Mouse (Mus musculus) kidney, postnatal 0 days (tissue): ENCODE results near the gene Fgfr2. TPM values are rescaled to one million over a fixed set of nuclear protein-coding genes. Genes with fewer than 3 reads are reported as not detected.

Experiments used
- ATAC-seq: fragments of 200-750 bp; cut with Nextera tagmentation; replicated peaks from 2 replicates; pipeline ENCODE4 v1.8.0; 2017; ENCODE audit warnings: low read depth, moderate number of reproducible peaks, moderate TSS enrichment, moderate library complexity; ENCODE audit not compliant: low FRiP score
- DNase-seq: peaks from one replicate; pipeline ENCODE4 v3.0.0-alpha.2; 2016; ENCODE audit warnings: low spot score
- H3K27ac ChIP-seq: fragments of 300-500 bp; sonication (generic); 2 replicates; pipeline ENCODE4 v1.5.1; 2014; ENCODE audit warnings: mild to moderate bottlenecking
- H3K27me3 ChIP-seq: fragments of 300-500 bp; sonication (generic); 2 replicates; pipeline ENCODE4 v1.6.1; 2014; ENCODE audit warnings: low read length, mixed read lengths; ENCODE audit not compliant: insufficient read depth
- H3K36me3 ChIP-seq: fragments of 300-500 bp; sonication (generic); 2 replicates; pipeline ENCODE4 v1.6.1; 2014; ENCODE audit warnings: low read length, mixed read lengths; ENCODE audit not compliant: insufficient read depth
- H3K4me1 ChIP-seq: fragments of 300-500 bp; sonication (generic); replicated peaks from 2 replicates; pipeline ENCODE4 v1.6.1; 2014; ENCODE audit warnings: antibody characterized with exemption, low read length, mixed read lengths; ENCODE audit not compliant: insufficient read depth
- H3K4me2 ChIP-seq: fragments of 300-500 bp; sonication (generic); 2 replicates; pipeline ENCODE4 v1.6.1; 2014; ENCODE audit warnings: mild to moderate bottlenecking, low read length, moderate library complexity, mixed read lengths
- H3K4me3 ChIP-seq: fragments of 300-500 bp; sonication (generic); replicated peaks from 2 replicates; pipeline ENCODE4 v1.5.1; 2014; ENCODE audit warnings: low read depth, low read length
- H3K9ac ChIP-seq: fragments of 300-500 bp; sonication (generic); 2 replicates; pipeline ENCODE4 v1.6.1; 2014; ENCODE audit warnings: low read depth, low read length
- H3K9me3 ChIP-seq: fragments of 300-500 bp; sonication (generic); replicated peaks from 2 replicates; pipeline ENCODE4 v1.6.1; 2016; ENCODE audit warnings: low read length, inconsistent platforms, mixed read lengths
- CTCF ChIP-seq: IDR thresholded peaks from 2 replicates; pipeline ENCODE4 v1.5.1; 2016; ENCODE audit warnings: antibody characterized with exemption, low read depth, mild to moderate bottlenecking, moderate library complexity
- WGBS: fragments of 180-500 bp; shearing (Covaris S2); extraction: QIAGEN DNeasy Blood & Tissue Kit; methylation state at CpG from one replicate; pipeline ENCODE4 v1.1.7; 2014; 5-methylcytosine and 5-hydroxymethylcytosine counted together
- polyA plus RNA-seq: library from polyadenylated mRNA; unstranded; fragments of >200 nt; fragmentation: Nextera tagmentation; extraction: Ambion mirVana; gene quantifications from 2 replicates; pipeline ENCODE4 v1.2.1, GENCODE M21; 2015

Gene Fgfr2
- polyA plus RNA-seq, 1 experiment from 2014 or later = 79.8 TPM

DNA sequence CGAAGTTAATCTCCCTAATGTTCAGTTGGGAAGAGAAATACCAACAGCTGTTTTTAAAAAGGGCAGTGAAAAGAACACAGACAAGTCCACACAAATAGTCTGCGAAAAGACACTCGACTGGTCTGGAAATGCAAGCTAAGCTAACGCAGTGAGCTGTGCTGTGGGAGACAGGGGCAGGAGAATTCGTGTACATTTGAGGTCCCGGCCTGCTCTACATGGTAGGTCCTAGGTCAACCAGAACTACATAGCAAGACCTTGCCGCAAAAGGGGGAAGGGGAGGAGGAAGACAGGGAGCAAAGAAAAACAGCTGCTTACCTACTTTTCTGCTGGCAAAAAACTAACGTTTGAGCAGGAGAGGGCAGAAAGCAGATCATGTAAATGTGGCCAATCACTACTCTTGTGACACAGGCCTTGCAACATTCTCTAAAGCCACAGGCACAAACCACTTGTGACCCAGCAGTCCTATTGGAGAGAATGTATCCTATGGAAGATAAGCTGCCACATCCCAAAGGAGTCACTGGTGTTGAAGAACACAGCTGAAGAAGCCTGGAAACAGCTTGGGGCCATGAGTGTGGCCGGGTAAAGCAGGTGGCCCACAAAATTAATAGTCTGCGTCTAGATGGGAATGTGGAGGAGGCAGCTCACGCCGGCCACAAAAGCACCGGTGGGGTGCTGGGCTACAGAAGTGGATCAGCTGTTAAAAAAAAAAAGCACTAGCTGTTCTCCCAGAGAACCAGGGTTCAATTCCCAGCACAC is 396.9 kb downstream of the Fgfr2 start:
- H3K36me3 ChIP-seq = no peaks in the 10 kb centered on the region
- peak overlapping the region; percentile 42; the same call in 1 of the 2 replicates for H3K27ac ChIP-seq
- DNase-seq (no peak), ATAC-seq (no peak)
- no peaks in the 10 kb centered on the region for H3K27me3 ChIP-seq
- no peak overlapping the region for H3K4me2 ChIP-seq
- WGBS = 33% methylated on average over 13 of the region's 13 CpGs
- no peaks in the 10 kb centered on the region for H3K9me3 ChIP-seq
- no peak overlapping the region for H3K9ac ChIP-seq
- TF ChIP-seq CTCF = no peak
- no peak overlapping the region for H3K4me3 ChIP-seq
- H3K4me1 ChIP-seq = peaks cover 20% of the 10 kb centered on the region; the same call in 1 of the 2 replicates

DNA sequence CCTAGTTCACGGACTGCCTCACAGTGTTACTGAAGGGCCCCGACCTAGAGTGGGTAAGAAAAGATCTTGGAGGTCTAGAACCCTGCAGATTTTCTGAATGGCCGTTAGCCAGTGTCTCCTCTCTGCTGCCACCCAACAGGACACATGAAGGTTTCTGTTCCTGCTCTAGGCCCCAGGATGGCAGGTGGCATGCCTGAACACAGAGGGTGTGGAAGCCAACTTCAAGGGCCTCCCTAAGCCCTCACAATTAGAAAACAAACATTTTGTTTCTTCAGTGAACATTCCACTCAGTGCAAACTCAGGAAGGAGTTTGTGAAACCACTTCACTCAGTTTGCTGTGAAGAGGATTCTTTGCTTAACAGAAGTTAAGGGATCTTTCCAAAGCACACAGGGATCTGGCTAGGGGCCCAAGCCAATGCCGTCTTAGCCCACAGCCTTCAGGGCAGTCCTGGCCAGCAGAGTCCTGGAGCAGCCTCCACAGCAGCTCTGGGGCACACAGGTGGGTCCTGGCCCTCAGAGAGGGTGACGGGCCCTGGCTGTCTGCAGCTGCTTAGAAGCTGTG is 398.6 kb downstream of the Fgfr2 start:
- 88% methylated on average over 5 of the region's 5 CpGs for WGBS
- no peak for TF ChIP-seq CTCF
- Histone ChIP-seq H3K4me3 (no peak overlapping the region), H3K4me2 (no peak overlapping the region), H3K4me1 (peaks cover 26% of the 10 kb centered on the region; the same call in 1 of the 2 replicates), H3K27me3 (no peaks in the 10 kb centered on the region), H3K27ac (peak overlapping the region; percentile 58; the same call in 1 of the 2 replicates), H3K9me3 (no peaks in the 10 kb centered on the region), H3K36me3 (no peaks in the 10 kb centered on the region), H3K9ac (no peak overlapping the region)
- no peak for DNase-seq
- ATAC-seq = no peak

DNA sequence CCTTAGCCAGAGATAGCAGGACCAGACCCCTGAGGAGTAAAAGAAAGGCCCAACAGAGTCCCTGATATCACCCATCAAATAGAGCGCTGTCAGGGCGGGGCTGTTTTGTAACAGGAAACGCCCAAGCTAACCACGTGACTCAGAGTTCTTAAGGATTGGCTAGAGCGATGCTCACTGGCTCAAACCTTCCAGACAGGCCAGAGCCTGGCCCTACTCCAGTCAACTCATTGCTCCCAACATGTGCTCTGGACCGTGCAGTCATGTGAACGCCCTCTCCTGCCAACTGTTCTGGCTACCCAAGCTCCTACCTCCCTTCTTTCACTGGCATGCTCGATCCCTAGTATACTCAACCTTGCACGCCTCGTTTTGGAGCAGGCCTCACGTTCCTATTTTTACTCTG is 399.2 kb downstream of the Fgfr2 start:
- Histone ChIP-seq H3K4me2 (no peak overlapping the region), H3K9me3 (no peaks in the 10 kb centered on the region), H3K27me3 (no peaks in the 10 kb centered on the region), H3K36me3 (no peaks in the 10 kb centered on the region), H3K4me3 (no peak overlapping the region), H3K27ac (peak overlapping the region; percentile 58; the same call in 1 of the 2 replicates), H3K9ac (no peak overlapping the region), H3K4me1 (peaks cover 26% of the 10 kb centered on the region; the same call in 1 of the 2 replicates)
- 70% methylated on average over 11 of the region's 11 CpGs for WGBS
- peak; percentile 92 for ATAC-seq
- TF ChIP-seq CTCF = no peak
- DNase-seq = peak; percentile 51

DNA sequence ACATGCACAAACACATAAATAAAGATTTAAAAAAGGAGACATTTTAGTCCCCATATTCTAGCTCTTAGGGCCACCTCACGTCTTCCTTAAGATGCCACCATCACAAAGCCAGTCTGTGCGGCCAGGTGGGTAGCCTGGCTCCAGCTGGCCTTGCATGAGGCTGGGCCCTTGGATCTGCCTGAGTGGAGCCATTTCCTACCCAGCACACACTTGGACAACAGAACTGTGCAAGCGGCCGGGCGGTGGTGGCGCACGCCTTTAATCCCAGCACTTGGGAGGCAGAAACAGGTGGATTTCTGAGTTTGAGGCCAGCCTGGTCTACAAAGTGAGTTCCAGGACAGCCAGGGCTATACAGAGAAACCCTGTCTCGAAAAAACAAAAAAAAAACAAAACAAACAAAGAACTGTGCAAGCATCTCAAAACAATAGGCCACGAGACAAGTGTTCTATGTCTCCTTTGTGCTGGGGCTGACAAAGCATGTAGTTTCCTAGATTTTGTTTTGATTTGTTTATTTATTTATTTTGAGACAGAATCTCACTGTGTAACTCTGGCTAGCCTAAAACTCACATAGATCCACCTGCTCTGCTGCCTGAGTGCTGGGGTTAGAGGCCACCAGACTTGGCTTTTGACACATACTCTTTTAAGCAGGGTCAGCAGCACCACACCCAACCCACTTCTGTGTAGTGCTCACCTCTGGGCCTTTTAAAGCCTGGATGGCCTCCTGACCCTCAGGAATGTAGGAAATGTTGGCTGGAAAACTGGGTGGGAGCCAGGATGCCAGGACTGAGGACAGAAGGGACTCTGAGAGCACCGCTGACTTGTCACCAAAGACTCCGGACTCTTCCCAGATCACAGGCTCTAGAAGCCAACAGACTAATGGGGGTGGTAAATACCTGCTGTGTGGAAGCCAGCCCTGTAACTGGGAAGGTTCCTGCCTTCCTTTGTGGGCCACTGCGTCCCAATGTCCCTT is 400.5 kb downstream of the Fgfr2 start:
- no peak for DNase-seq
- Histone ChIP-seq H3K27me3 (no peaks in the 10 kb centered on the region), H3K9ac (no peak overlapping the region), H3K36me3 (no peaks in the 10 kb centered on the region), H3K4me3 (no peak overlapping the region), H3K9me3 (no peaks in the 10 kb centered on the region), H3K4me2 (no peak overlapping the region), H3K27ac (peak overlapping the region; percentile 42; the same call in 1 of the 2 replicates), H3K4me1 (peaks cover 26% of the 10 kb centered on the region; the same call in 1 of the 2 replicates)
- no peak for TF ChIP-seq CTCF
- ATAC-seq = no peak
- WGBS = 85% methylated on average over 12 of the region's 12 CpGs

DNA sequence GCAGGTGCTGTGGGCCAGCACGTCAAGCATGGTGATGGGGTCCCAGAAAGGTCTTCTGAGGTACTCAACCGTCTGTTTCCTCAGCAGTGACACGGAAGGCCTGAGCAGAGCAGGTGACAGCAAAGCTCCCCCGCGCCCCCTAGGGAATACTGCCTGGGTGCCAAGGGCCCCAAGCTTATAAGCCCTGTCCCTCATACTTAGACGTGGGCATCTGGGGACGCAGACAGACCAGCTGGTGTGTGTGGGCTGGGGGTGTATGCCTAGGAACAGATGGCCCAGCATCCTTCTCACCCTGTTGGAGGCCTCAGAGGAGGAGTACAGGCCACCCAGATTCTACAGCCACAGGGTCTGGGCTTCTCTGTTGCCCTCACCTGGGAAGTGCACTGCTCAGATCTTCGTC is 402.6 kb downstream of the Fgfr2 start:
- H3K36me3 ChIP-seq = no peaks in the 10 kb centered on the region
- H3K9ac ChIP-seq = no peak overlapping the region
- 67% methylated on average over 8 of the region's 8 CpGs for WGBS
- H3K27ac ChIP-seq = no peak overlapping the region
- peaks cover 22% of the 10 kb centered on the region; the same call in 1 of the 2 replicates for H3K4me1 ChIP-seq
- H3K9me3 ChIP-seq = no peaks in the 10 kb centered on the region
- H3K4me3 ChIP-seq = no peak overlapping the region
- H3K27me3 ChIP-seq = no peaks in the 10 kb centered on the region
- H3K4me2 ChIP-seq = no peak overlapping the region
- TF ChIP-seq CTCF = no peak
- DNase-seq = no peak
- ATAC-seq = no peak

DNA sequence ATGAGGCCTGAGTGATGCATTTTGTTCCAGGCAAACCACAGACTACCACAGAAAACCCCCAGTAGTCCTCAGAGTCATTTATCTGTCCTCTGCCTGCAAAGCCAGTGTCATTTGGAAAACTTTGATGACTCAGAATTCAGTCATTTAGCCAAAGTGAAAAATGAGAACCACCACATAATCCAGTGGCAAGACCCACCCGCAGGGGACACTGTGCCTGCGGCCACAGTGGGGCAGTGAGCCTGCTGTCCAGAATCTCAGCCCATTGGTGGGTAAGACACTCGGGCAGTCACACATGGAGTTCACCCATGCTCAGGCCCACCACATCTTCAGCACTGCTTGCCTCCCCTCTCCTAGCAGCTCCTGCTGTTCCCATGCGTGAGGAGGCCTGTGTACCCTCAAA is 403.6 kb downstream of the Fgfr2 start:
- Histone ChIP-seq H3K27ac (no peak overlapping the region), H3K4me1 (peaks cover 28% of the 10 kb centered on the region), H3K36me3 (no peaks in the 10 kb centered on the region), H3K9ac (no peak overlapping the region), H3K9me3 (no peaks in the 10 kb centered on the region), H3K27me3 (no peaks in the 10 kb centered on the region), H3K4me2 (no peak overlapping the region), H3K4me3 (no peak overlapping the region)
- ATAC-seq (no peak), DNase-seq (no peak)
- no peak for TF ChIP-seq CTCF
- WGBS = 79% methylated on average over 4 of the region's 4 CpGs
